Mouse (Mus musculus): ENCODE measurements around the gene Cd38. TPM values are rescaled to one million over a fixed set of nuclear protein-coding genes. Genes with fewer than 3 reads are reported as not detected.
"Not testable (repeated sequence)": the region's sequence is repeated elsewhere in the genome, so short reads cannot be mapped to it uniquely, and the experiment has no call there.

Gene Cd38
- total RNA-seq, 1 experiment from 2014 or later, result 16.5 TPM

- no peak for DNase-seq
Observed at GRCm38 (mm10) chr5:43859663-43860062, 8.7 kb upstream of the Cd38 start.

- no peak for DNase-seq
Observed at GRCm38 (mm10) chr5:43860096-43860495, 8.3 kb upstream of the Cd38 start.

- DNase-seq, result no peak
Observed at GRCm38 (mm10) chr5:43860670-43861431, 7.5 kb upstream of the Cd38 start.

- DNase-seq, result no peak
Observed at GRCm38 (mm10) chr5:43863642-43864041, 4.7 kb upstream of the Cd38 start.

GRCm38 (mm10) chr5:43865316-43865715 is 3.0 kb upstream of the Cd38 start:
- DNase-seq, result no peak

GRCm38 (mm10) chr5:43868711-43869600 is 603 bp downstream of the Cd38 start:
- peak; percentile 42 for DNase-seq

GRCm38 (mm10) chr5:43871845-43872244 is 3.5 kb downstream of the Cd38 start:
- DNase-seq, result no peak

GRCm38 (mm10) chr5:43872652-43873051 is 4.3 kb downstream of the Cd38 start:
- DNase-seq, result no peak

- no peak for DNase-seq
Observed at GRCm38 (mm10) chr5:43882034-43882433, 13.7 kb downstream of the Cd38 start.

GRCm38 (mm10) chr5:43885060-43885820 is 16.9 kb downstream of the Cd38 start:
- no peak for DNase-seq

GRCm38 (mm10) chr5:43892386-43892785 is 24.0 kb downstream of the Cd38 start:
- DNase-seq, result no peak

- DNase-seq, result peak; percentile 10
Observed at GRCm38 (mm10) chr5:43894113-43894512, 25.8 kb downstream of the Cd38 start.

GRCm38 (mm10) chr5:43895931-43896330 is 27.6 kb downstream of the Cd38 start:
- no peak for DNase-seq

- no peak for DNase-seq
Observed at GRCm38 (mm10) chr5:43904685-43905084, 36.3 kb downstream of the Cd38 start.

- DNase-seq, result no peak
Observed at GRCm38 (mm10) chr5:43909213-43909612, 40.9 kb downstream of the Cd38 start.

GRCm38 (mm10) chr5:43910006-43910405 is 41.7 kb downstream of the Cd38 start:
- no peak for DNase-seq

- not testable (repeated sequence) for DNase-seq
Observed at GRCm38 (mm10) chr5:43912844-43913243, 44.5 kb downstream of the Cd38 start, which contains the start of gene Gm7879. Gene Gm7879, plus strand, starts transcription at chr5:43913144.

GRCm38 (mm10) chr5:43915261-43915886 is 47.0 kb downstream of the Cd38 start:
- no peak for DNase-seq

GRCm38 (mm10) chr5:43921877-43922276 is 53.5 kb downstream of the Cd38 start:
- no peak for DNase-seq

GRCm38 (mm10) chr5:43923933-43924332 is 55.6 kb downstream of the Cd38 start:
- DNase-seq, result peak; percentile 67

GRCm38 (mm10) chr5:43927729-43928128 is 59.4 kb downstream of the Cd38 start:
- DNase-seq, result no peak

- DNase-seq, result no peak
Observed at GRCm38 (mm10) chr5:43933269-43933668, 64.9 kb downstream of the Cd38 start.

Data from adrenal gland, postnatal 25 days (tissue).